Mouse (Mus musculus): ENCODE measurements around the gene Mgl2. TPM values are rescaled to one million over a fixed set of nuclear protein-coding genes. Genes with fewer than 3 reads are reported as not detected.
"Not testable (repeated sequence)": the region's sequence is repeated elsewhere in the genome, so short reads cannot be mapped to it uniquely, and the experiment has no call there.

Gene Mgl2
- polyA plus RNA-seq, 1 experiment from 2014 or later = 0.38 TPM

- H3K36me3 ChIP-seq = no peaks in the 10 kb centered on the region
- H3K9me3 ChIP-seq (replicated peaks) = 0 out of 2 replicates have a peak, but pooled peaks cover 2% of the 10 kb centered on the region
- no peaks in the 10 kb centered on the region for H3K27me3 ChIP-seq (replicated peaks)
- H3K27ac ChIP-seq (replicated peaks) = no peak overlapping the region
- H3K4me3 ChIP-seq (replicated peaks) = no peak overlapping the region
- no peaks in the 10 kb centered on the region for H3K4me1 ChIP-seq
- H3K9ac ChIP-seq (replicated peaks) = no peak overlapping the region
- no peak for ATAC-seq (ENCODE audit: low FRiP score)
- WGBS = 94% methylated on average over 3 of the region's 3 CpGs
- no peak overlapping the region for H3K4me2 ChIP-seq
These were observed 14.2 kb upstream of the Mgl2 start for GRCm38 (mm10) chr11:70115901-70116300.

GRCm38 (mm10) chr11:70135001-70135400 lies 4.9 kb downstream of the Mgl2 start:
- H3K4me3 ChIP-seq (replicated peaks); H3K9ac ChIP-seq (replicated peaks); H3K27me3 ChIP-seq (replicated peaks); H3K4me1 ChIP-seq; ATAC-seq (ENCODE audit: low FRiP score); H3K4me2 ChIP-seq; H3K9me3 ChIP-seq (replicated peaks); H3K36me3 ChIP-seq; H3K27ac ChIP-seq (replicated peaks): not testable (repeated sequence)
- WGBS = 68% methylated on average over 3 of the region's 3 CpGs

- not testable (repeated sequence) for H3K9me3 ChIP-seq (replicated peaks); H3K4me2 ChIP-seq; ATAC-seq (ENCODE audit: low FRiP score); H3K9ac ChIP-seq (replicated peaks); H3K36me3 ChIP-seq; H3K27ac ChIP-seq (replicated peaks); H3K4me1 ChIP-seq; H3K4me3 ChIP-seq (replicated peaks); H3K27me3 ChIP-seq (replicated peaks)
- 91% methylated on average over 8 of the region's 8 CpGs for WGBS
These were observed 5.8 kb downstream of the Mgl2 start for GRCm38 (mm10) chr11:70135925-70136324.

GRCm38 (mm10) chr11:70139171-70139570 lies 9.0 kb downstream of the Mgl2 start:
- 83% methylated on average over 10 of the region's 10 CpGs for WGBS
- H3K36me3 ChIP-seq = no peaks in the 10 kb centered on the region
- H3K9me3 ChIP-seq (replicated peaks) = no peaks in the 10 kb centered on the region
- no peak overlapping the region for H3K4me3 ChIP-seq (replicated peaks)
- H3K4me1 ChIP-seq = no peaks in the 10 kb centered on the region
- H3K27ac ChIP-seq (replicated peaks) = no peak overlapping the region
- no peak overlapping the region for H3K4me2 ChIP-seq
- no peak overlapping the region for H3K9ac ChIP-seq (replicated peaks)
- no peaks in the 10 kb centered on the region for H3K27me3 ChIP-seq (replicated peaks)
- no peak for ATAC-seq (ENCODE audit: low FRiP score)

- Histone ChIP-seq H3K4me3 (replicated peaks) (no peak overlapping the region), H3K36me3 (no peaks in the 10 kb centered on the region), H3K4me1 (no peaks in the 10 kb centered on the region), H3K9me3 (replicated peaks) (no peaks in the 10 kb centered on the region), H3K9ac (replicated peaks) (no peak overlapping the region), H3K27ac (replicated peaks) (no peak overlapping the region), H3K4me2 (no peak overlapping the region), H3K27me3 (replicated peaks) (no peaks in the 10 kb centered on the region)
- WGBS = 65% methylated on average over 3 of the region's 3 CpGs
- no peak for ATAC-seq (ENCODE audit: low FRiP score)
These were observed 20.9 kb downstream of the Mgl2 start for GRCm38 (mm10) chr11:70151072-70151471.

GRCm38 (mm10) chr11:70155897-70156296 lies 25.8 kb downstream of the Mgl2 start, which contains the start of gene Clec10a:
TSS of gene Clec10a (plus strand) at chr11:70156197.
- not testable (repeated sequence) for ATAC-seq (ENCODE audit: low FRiP score); H3K27me3 ChIP-seq (replicated peaks); H3K9me3 ChIP-seq (replicated peaks); H3K9ac ChIP-seq (replicated peaks); H3K4me2 ChIP-seq; H3K27ac ChIP-seq (replicated peaks); H3K4me1 ChIP-seq; H3K4me3 ChIP-seq (replicated peaks); H3K36me3 ChIP-seq
- no CpG with 5 or more reads among the region's 5 CpGs for WGBS

GRCm38 (mm10) chr11:70162336-70162735 lies 32.2 kb downstream of the Mgl2 start:
- ATAC-seq (ENCODE audit: low FRiP score) = no peak
- WGBS = 72% methylated on average over 3 of the region's 3 CpGs

GRCm38 (mm10) chr11:70165972-70166921 lies 36.1 kb downstream of the Mgl2 start:
- no peak overlapping the region for H3K4me3 ChIP-seq (replicated peaks)
- H3K27me3 ChIP-seq (replicated peaks) = no peaks in the 10 kb centered on the region
- H3K9ac ChIP-seq (replicated peaks) = no peak overlapping the region
- ATAC-seq (ENCODE audit: low FRiP score) = no peak
- H3K4me2 ChIP-seq = no peak overlapping the region
- no peaks in the 10 kb centered on the region for H3K9me3 ChIP-seq (replicated peaks)
- 73% methylated on average over 16 of the region's 16 CpGs for WGBS
- H3K27ac ChIP-seq (replicated peaks) = no peak overlapping the region
- no peaks in the 10 kb centered on the region for H3K4me1 ChIP-seq
- H3K36me3 ChIP-seq = no peaks in the 10 kb centered on the region

More at GRCm38 (mm10) chr11:70162336-70162735, 32.2 kb downstream of the Mgl2 start:
- no peaks in the 10 kb centered on the region for H3K4me1 ChIP-seq
- no peak overlapping the region for H3K4me3 ChIP-seq (replicated peaks)
- no peak overlapping the region for H3K4me2 ChIP-seq
- no peak overlapping the region for H3K27ac ChIP-seq (replicated peaks)
- no peaks in the 10 kb centered on the region for H3K27me3 ChIP-seq (replicated peaks)
- H3K36me3 ChIP-seq = no peaks in the 10 kb centered on the region
- no peak overlapping the region for H3K9ac ChIP-seq (replicated peaks)
- H3K9me3 ChIP-seq (replicated peaks) = no peaks in the 10 kb centered on the region

- Histone ChIP-seq H3K4me2 (no peak overlapping the region), H3K9ac (replicated peaks) (no peak overlapping the region), H3K27me3 (replicated peaks) (no peaks in the 10 kb centered on the region), H3K4me3 (replicated peaks) (no peak overlapping the region), H3K4me1 (no peaks in the 10 kb centered on the region), H3K9me3 (replicated peaks) (no peaks in the 10 kb centered on the region), H3K36me3 (no peaks in the 10 kb centered on the region), H3K27ac (replicated peaks) (no peak overlapping the region)
- WGBS = 60% methylated on average over 7 of the region's 7 CpGs
- ATAC-seq (ENCODE audit: low FRiP score) = no peak
These were observed 38.0 kb downstream of the Mgl2 start for GRCm38 (mm10) chr11:70168136-70168535.

- not testable (repeated sequence) for H3K9me3 ChIP-seq (replicated peaks); H3K27ac ChIP-seq (replicated peaks)
- WGBS = 96% methylated on average over 7 of the region's 7 CpGs
These were observed 39.3 kb downstream of the Mgl2 start for GRCm38 (mm10) chr11:70169471-70169870.

GRCm38 (mm10) chr11:70170291-70170690 lies 40.2 kb downstream of the Mgl2 start:
- Histone ChIP-seq H3K4me3 (replicated peaks) (no peak overlapping the region), H3K9me3 (replicated peaks) (no peaks in the 10 kb centered on the region), H3K9ac (replicated peaks) (no peak overlapping the region), H3K27ac (replicated peaks) (no peak overlapping the region), H3K4me1 (no peaks in the 10 kb centered on the region), H3K4me2 (no peak overlapping the region), H3K36me3 (no peaks in the 10 kb centered on the region), H3K27me3 (replicated peaks) (no peaks in the 10 kb centered on the region)
- no peak for ATAC-seq (ENCODE audit: low FRiP score)
- 83% methylated on average over 7 of the region's 7 CpGs for WGBS

More at GRCm38 (mm10) chr11:70169471-70169870, 39.3 kb downstream of the Mgl2 start:
- not testable (repeated sequence) for H3K4me1 ChIP-seq; H3K27me3 ChIP-seq (replicated peaks); H3K36me3 ChIP-seq; H3K4me3 ChIP-seq (replicated peaks); ATAC-seq (ENCODE audit: low FRiP score); H3K9ac ChIP-seq (replicated peaks); H3K4me2 ChIP-seq

GRCm38 (mm10) chr11:70171181-70171580 lies 41.1 kb downstream of the Mgl2 start:
- no peak overlapping the region for H3K4me2 ChIP-seq
- WGBS = 85% methylated on average over 7 of the region's 7 CpGs
- no peak overlapping the region for H3K27ac ChIP-seq (replicated peaks)
- no peaks in the 10 kb centered on the region for H3K36me3 ChIP-seq
- no peaks in the 10 kb centered on the region for H3K9me3 ChIP-seq (replicated peaks)
- H3K9ac ChIP-seq (replicated peaks) = no peak overlapping the region
- H3K4me3 ChIP-seq (replicated peaks) = no peak overlapping the region
- ATAC-seq (ENCODE audit: low FRiP score) = no peak
- no peaks in the 10 kb centered on the region for H3K4me1 ChIP-seq
- no peaks in the 10 kb centered on the region for H3K27me3 ChIP-seq (replicated peaks)

Data from neural tube, embryonic 15.5 days (tissue).